Mouse (Mus musculus) CH12F3 (cell line): ENCODE data around the gene Cdkn3.
"Not testable (repeated sequence)": the region's sequence is repeated elsewhere in the genome, so short reads cannot be mapped to it uniquely, and the experiment has no call there.

Experiments
- in situ Hi-C: fragments of 300-500 bp; cut with MboI; formaldehyde crosslinking; loops from 2 replicates; pipeline ENCODE4 v1.14.3; 2020; ENCODE audit warnings: low sequenced_read_pairs

Cdkn3 gene

DNA sequence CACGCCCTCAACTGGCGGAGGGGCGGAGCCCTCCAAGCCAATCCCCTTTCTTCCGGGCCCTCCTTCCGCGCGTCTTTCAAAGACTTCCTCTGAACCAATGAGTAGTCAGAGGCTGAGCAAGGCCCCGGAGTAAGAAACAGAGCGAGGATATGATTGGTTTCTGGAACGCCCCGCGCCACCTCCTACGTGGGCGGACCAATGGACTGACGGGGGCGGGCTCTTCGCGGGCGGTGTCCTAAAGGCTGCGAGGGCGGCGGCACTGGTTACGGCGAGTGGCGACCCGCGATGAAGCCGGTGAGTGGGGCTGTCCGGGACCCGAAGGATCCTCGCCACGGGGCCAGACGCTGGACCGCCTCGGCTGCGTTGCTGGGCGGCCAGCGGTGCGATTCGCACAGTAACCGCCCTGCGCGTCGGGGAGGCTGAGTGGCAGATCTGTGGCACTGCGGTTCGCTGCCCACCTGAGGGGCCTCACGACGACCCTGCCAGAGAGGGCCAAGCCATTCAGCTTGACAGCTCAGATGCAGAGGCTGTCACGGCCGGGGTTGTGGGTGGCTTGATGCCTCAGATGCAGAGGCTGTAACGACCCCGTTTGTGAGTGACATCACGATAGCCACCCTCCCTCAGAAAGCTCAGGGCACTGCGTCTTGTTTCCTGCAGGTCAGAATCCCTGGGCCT, at the start of gene Cdkn3:
TSS of gene Cdkn3 (plus strand) at position 187 of the 675 bp plus-strand sequence.
- in situ Hi-C loops = no loop called here

DNA sequence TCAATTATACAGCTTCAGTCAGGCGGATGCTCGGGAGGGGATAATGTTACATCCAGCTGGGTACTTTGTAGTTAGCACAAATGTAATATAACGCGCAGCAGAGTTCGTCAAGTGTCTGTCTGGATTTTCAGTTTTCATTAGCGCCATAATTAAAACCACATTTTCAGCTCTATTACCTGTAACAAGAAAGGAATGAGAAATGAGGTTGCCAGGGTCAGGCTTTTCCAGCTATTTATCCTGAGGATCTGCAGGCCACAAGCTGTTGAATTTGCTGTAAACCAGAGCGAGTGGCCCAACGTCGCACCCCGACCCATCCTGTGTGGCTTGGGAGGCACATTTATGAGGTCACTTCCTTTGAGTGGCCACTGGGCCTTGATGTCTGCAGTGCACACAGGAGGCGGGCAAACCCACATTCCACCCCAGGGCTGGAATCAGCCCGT, 41.8 kb upstream of the Cdkn3 start:
- in situ Hi-C loops = no loop called here

DNA sequence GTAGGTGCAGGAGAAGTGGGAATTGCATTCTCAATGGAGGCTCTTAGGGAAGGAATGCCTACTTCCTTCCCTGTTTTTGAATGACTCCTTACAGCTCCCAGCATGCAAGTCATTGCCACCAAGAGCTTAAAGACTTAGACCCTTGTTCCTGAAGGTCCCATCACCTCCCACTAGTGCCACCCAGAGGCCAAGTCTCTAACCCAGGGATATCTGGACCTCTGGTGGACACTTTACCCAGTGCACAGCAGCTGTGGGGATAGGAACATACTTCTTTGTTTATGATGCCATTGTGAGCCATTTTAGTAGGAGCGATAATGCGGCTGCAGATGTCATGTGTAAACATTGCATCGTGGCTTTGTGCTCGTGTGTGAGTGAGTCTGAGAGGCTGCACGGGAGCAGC, 38.3 kb upstream of the Cdkn3 start:
- in situ Hi-C loops = no loop called here

DNA sequence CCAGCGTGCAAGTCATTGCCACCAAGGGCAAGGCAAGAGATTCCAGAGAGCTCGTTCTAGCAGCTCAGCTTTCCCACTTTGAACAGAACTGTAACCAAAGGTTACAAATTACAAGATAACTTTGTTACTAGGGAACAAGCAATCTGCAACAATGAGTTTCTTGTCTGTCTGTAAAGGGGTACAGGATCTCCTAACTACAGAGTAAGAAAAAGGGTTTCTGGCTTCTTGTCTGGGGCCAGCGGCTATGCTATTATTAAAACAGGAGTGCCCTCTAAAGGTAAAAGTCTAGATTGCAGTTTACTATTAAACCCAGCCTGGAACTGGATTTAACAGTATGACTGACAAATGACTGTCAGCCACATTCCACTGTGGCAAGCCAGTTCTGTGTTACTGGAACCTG, 36.5 kb upstream of the Cdkn3 start:
- in situ Hi-C loops = no loop called here

DNA sequence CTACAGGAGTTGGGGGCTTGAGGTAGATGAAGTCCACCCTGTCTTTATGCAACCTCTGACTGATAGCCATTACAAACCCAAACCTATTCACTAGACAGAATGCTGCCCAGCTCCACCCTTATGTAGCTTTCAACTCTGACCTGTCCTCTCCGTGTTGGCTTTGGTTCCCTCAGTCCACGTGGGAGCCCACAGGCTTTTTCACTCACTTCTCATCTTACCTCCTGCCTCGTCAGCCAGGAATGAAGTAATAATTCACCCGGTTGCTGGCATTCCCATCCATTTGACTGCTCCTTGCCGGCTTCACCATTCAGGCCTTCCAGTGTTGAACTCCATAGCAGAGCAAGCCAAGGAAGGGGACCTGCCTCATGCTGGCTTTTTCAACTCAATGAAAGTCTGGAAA, 35.4 kb upstream of the Cdkn3 start:
- in situ Hi-C loops = no loop called here

DNA sequence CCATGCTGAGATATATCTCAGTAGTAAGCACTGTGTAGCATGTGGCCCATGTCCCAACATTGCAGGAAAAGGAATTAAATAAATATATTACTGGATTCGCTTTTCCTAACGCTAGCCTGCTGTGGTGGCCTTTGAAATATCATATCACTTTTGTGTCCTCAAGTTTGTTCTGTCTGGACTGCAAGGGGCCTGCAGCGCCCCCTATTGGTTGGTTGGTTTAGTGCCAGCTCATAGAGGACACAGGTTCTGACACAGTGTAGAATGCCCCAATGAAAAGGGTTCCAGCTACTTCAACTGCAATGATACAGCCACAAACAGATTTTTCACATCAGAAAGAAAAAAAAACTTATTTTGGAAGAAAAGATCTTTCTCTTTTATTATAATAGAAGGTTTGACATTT, 34.6 kb upstream of the Cdkn3 start:
- in situ Hi-C loops = no loop called here

DNA sequence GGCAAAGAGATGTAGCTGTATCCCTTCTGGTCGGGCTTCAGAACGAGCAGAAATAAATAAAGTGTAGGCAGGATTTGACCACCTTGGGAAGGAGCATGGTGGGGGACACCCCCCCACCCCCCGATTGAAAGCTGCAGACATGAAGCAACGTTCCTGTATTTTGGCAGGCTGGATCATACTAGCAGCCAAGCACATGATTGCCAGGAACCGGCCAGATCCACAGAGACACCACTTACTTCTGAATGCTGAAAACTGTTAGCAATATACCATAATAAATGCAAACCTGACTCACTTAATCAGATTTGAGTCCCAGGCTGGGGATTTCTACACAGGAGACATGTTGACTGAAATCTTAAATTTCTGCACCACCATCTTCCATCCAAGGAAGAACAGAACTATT, 26.1 kb upstream of the Cdkn3 start:
- in situ Hi-C loops = no loop called here

DNA sequence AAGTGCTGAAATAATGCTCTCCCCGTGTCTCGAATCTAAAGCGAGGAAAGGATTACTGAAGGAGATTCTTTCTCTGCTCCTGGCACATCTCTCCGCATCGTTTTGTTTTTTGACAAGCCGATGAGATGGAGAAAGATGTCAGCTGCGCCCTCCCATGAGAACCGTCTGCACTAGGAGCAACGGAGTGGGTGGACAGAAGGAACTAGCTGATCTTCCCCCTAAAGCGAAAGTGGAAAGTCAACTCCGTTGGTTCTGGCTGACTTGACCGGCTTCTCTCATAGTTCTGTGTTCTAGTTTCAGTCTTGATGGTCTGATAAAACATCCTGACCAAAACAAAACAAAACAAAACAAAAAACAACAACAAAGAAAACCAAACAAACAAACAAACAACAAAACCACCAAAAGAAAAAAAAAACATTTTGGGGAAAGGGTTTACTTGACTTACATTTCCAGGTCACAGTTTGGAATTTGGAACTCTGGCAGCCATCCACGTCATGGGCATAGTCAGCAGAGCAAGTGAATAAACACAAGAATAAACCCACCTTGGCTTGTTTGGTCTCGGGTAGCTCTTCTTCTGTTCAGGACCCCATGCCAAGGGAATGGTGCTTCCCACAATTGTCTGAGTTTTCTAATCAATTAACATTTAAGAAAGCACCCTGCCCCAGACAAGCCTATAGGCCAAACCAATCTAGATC, 25.4 kb upstream of the Cdkn3 start:
- in situ Hi-C loops = no loop called here

DNA sequence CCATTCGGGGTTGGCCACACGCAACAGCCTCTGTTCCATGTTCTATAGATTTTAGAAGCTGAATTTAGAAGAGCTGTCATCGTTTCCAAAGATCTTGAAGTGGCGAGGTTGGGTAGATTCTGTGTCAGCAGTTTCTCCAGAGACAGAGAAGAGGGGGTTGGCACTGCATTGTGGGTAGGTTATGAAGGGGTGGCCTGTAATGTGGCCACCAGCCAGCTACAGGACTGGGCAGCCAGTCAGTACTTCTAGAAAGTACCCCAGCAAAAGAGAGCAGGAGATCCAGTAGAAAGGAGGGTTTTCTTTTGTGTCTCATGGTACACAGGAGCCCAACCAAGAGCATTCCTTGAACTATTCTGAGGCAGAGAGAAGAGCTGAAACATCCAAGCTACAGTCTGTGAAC, 24.0 kb upstream of the Cdkn3 start:
- in situ Hi-C loops = no loop called here

DNA sequence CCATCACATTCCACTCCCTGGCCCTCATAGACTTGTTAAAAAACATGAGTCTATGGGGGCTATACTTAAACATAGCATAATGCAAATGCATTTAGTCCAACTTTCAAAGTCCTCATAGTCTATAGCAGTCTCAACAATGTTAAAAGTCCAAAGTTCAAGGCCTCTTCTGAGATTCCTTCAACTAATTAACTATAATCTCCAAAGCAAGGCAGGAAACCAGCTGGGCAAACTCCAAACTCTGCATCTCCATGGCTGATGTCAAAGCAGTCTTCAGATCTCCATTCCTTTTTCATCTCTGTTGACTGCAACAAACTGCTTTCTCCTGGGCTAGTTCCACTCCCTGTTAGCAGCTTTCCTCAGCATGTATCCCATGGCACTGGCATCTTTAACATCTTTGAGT, 23.0 kb upstream of the Cdkn3 start:
- in situ Hi-C loops = not testable (repeated sequence)

DNA sequence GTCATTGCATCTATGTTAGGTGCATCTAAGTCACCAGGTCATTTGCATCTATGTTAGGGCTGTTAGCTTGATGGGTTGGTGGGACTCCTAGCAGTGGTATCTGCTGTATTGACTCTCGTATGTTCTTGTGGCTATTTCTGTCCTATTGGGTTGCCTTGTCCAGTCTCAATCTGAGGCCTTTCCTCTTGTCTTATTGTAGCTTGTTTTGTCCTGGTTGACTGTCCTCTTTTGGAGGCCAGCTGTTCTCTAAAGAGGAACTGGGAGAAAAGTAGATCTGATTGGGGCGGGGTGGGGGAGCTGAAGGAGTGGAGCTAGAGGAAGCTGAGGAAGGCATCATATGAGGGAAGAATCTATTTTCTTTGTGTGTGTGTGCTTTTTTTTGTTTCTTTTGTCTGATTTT, 17.7 kb upstream of the Cdkn3 start:
- in situ Hi-C loops = no loop called here

DNA sequence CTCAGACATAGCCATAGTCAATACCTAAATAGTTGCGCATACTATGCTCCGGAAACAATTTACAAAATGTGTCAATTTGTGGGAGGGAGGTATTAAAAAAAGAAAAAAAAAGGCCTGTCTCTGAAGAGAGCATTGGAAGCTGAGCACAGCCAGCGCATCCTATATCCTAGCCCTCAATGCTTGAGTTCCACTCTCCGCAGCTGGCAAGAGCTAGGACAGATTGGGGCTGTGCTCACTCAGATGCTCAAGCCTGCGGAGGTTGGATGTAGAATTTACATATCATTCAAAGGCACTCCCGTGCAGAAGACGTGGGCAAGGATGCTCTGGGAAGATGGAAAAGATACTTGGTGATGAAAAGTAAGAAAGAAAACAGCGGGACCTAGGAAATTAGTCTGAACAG, 14.9 kb upstream of the Cdkn3 start:
- in situ Hi-C loops = no loop called here

DNA sequence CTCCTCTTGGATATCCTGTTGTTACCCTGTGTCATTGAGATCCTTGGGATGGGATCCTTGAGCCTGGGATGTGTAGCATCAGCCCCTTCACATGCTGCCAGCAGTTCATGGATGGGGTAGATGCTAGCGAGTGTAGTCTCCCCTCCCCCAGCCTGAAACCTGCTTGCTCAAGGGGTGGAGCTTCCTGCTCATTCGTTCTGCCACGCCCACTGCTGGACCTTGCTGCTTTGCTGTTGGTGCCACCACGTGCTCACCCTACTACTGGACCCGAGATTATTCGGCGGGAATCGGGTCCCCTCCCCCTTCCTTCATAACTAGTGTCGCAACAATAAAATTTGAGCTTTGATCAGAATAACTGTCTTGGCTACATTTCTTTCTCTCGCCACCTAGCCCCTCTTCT, 6.0 kb upstream of the Cdkn3 start:
- in situ Hi-C loops = not testable (repeated sequence)

DNA sequence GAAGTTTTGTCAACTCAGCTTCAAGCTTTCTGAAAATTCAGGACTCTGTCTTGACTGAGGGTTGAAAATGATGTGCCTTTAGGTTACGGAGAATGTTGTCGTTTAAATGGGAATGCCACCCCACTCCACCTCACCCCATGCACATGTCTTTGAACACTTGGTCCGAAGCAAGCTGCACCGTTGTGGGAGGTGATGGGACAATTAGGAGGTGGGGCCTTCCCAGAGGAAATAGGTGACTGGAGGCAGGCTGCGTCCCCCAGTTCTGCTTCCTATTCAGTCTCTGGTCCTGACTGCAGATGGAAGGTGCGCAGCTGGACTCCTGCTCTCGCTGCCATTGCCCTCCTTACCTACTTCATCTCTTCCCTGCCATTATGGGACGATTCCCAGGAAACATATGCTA, 4.5 kb upstream of the Cdkn3 start:
- in situ Hi-C loops = no loop called here

DNA sequence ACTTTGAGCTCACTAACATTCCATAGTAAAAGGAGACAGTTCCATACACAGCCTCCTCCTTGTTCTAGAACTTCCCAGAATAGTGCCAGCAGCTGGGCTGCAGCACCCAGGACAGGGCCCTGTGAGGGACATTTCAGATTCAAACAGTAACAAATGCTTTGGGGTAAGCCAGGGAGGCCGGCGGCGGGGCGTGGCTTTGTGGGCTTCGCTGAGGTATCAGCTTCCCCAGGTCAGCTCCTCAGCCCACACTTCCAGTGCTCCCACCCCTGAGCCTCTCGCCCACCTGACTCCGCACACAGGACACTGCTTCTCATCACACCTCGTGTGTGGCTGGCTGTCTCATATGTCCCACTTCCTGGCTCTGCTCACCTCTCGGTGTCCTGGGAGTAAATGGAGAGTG, 2.6 kb upstream of the Cdkn3 start:
- in situ Hi-C loops = no loop called here

DNA sequence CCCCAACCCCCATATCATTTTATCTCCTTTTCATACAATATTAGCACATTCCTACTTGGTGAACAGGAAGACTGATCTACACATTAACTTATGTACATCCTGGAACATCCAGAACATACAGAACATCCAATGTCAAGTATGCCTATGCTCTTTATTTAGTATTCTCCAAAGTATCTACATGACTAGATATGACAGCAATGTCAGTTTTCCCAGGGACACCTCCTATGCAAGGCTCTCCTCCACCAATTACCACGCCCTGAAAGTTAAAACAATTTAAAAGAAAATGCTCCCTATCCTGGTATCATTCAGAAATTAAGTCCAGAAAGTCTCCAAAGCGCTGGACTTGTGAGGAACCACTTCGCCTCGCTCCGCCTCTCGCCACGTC, 379 bp upstream of the Cdkn3 start:
- in situ Hi-C loops = no loop called here

DNA sequence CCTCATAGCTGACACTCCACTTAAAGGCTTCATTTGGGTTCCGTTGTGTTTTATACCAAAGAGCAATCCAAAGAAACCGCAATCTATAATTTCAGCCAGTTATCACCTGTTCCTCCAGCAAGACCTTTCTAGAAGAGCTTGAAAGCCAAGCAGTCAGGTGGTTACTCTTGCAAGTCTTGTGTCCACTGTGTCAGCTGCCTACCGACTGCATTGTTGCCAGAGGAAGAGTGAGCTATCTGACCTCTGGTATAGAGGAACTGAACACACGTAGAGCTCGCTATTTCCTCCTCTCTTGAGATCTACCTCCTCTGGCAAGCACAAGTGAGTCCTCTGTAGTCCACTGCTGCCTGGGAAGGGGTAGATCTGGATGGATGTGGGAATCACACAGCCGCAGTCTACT, 845 bp downstream of the Cdkn3 start:
- in situ Hi-C loops = no loop called here

DNA sequence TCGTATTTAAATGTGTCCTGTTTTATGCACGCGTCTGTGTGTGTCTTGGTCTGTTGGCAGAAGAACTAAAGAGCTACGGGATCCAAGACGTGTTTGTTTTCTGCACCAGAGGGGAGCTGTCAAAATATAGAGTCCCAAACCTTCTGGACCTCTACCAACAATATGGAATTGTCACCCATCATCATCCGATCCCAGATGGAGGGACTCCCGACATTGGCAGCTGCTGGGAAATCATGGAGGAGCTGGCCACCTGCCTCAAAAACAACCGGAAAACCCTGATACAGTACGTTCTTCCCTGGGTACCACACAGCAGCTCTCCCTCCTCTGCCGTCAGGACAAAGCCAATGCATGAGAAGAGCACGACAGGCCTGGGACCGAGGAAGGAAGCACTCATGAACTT, 6.8 kb downstream of the Cdkn3 start:
- in situ Hi-C loops = no loop called here

DNA sequence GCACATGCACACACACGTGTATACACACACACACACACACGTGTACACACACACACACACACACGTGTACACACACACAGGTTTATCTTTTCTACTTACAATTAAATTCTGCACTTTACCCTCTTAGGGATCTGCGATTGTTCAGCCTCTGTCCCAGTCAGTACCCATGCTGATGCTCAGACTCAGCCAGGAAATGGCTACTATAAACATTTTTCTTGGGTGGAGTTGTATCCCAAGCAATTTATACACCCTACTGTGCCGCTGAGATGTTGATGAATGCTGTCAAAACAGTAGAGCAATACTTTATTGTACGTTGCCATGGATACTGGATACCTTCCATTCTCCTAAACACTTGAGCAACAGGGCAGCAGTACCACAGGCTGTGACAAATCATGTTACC, 9.7 kb downstream of the Cdkn3 start:
- in situ Hi-C loops = no loop called here

DNA sequence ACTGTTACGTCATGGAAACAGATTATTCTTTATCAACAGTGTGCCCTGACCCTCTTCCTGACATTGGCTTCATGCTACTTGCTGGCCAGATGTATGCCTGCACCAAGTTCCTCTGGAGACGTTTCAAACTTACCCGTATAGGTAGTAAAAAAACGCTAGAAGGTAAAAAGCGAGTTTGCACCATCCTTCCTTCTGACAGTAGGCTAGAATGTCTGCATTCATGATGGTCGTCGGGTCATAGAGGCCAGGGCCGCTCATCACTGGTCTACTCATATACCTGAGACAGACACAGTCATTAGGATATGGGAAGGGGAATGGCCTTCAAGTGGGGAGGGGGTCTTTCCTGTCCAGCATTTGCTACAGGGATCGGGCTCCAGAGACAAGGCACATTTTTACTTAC, 18.4 kb downstream of the Cdkn3 start:
- in situ Hi-C loops = no loop called here

DNA sequence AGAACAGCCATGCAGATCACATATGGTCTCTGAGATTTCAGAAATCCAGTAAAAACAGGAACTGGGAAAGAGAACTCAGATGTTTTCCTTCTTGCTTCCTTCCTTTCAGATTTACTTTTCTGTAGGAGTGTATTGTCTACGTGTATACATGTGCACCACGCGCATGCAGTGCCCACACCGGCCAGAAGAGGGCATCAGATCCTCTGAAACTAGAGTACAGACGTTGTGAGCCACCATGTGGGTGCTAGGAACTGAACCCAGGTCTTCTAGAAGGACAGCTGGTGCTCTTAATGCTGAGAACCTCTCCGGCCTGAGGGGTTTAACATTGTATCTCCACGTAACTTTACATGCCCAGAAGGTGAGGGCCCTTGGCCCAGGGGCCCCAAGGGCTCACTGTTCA, 18.9 kb downstream of the Cdkn3 start:
- in situ Hi-C loops = no loop called here

DNA sequence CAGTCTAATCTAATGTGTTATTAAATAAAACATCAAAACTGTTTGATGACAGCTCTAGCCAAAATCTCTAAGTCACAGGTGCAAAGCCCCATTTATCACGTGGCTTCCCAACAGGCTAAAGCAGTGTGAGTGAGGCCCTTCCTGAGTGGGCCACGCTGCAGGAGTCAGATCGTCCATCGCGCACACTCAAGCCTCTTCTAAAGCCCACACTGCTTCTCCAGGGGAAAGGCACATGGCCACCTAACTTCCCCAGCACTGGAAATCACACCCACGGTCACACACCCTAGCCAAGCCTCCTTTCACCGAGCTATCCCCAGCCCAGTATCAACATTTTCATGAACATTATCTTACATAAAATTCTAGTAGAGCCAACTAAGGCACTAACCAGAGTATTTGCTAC, 20.7 kb downstream of the Cdkn3 start:
- in situ Hi-C loops = no loop called here
